Mouse (Mus musculus) heart, adult 8-10 months (tissue): ENCODE measurements around the gene Rmnd5a. TPM values are rescaled to one million over a fixed set of nuclear protein-coding genes. Genes with fewer than 3 reads are reported as not detected.

Experiments used
- DNase-seq: peaks from one replicate; pipeline ENCODE4 v3.0.0; 2022; ENCODE audit warnings: low spot score
- total RNA-seq, 4 experiments: library from RNA; stranded (reverse); gene quantifications; 2 replicates each; pipeline ENCODE4 v1.2.4; 2022

Rmnd5a gene
- total RNA-seq, 4 experiments from 2014 or later, result 74.5 to 77.5 (median 77.2) TPM

DNA sequence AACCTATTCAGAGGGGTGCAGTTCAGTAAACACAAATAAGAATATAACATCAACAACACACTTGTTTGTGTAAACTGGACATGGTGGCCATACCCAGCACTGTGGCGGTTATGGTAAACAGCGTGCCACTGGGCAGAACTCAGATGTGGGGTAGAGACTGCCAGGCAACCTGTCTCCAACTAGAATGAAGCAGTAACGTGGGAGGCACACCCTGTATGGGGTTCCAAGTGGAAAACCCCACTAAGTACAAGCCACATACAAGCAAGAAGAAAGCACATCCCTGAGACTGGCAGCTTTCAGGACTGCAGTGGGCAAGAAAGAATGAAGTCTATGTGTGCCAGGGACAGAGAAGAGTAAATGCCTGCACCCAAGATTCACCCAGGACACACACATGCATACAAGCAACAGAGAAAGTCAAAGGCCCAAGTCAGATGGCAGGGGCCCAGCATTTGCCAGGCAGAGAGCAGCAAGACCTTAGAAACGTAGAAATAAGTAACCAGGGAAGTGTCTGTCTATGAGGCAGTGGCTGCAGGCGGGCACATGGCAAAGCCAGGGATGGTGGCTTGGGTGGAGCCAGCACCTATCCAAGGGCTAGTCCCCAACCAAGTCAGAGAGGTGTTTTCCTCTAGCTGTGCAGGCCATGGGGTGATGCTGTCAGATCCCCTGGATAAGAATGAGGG, 68.3 kb downstream of the Rmnd5a start:
- DNase-seq, result no peak

DNA sequence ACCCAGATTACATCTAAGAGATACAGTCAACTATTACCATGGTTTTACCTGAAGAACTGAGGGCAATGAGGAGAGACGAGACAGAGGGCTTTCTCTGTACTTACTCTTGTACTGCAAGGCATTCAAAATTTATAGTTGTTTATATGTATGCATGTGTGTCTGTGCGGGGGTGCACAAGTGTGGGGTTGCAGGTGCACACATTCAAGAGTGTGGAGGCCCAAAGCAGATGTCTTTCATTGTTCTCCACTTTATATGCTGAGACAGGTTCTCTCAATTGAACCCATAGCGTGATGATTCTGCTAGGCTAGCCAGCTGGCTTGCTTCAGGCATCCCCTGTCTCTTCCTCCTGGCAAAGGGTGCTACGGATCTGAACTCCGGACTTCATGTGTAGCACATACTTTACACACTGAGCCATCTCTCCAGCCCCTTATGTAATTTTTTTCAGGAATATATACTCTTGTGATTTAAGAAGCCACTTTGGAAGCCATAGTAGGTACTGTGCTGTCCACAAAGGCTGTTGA, 69.3 kb downstream of the Rmnd5a start:
- no peak for DNase-seq

DNA sequence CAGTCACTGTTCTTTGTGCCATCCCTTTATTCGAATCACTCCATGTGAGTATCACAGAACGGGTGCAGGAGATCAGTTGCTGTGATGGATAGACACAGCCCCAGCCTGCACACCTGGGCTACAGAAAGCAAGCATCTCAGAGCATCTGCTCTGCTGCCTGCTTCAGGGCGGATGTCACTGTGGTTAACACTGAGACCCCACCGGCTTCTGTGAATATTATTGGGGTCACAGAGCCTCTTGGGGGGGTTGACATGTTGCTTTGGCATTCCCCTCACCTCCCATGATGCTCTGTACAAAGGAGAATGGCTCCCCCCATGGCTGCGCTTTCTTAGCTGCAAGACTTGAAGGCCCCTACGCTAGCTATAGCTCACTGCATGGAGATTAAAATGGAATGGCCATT, 71.0 kb downstream of the Rmnd5a start:
- DNase-seq, result no peak

DNA sequence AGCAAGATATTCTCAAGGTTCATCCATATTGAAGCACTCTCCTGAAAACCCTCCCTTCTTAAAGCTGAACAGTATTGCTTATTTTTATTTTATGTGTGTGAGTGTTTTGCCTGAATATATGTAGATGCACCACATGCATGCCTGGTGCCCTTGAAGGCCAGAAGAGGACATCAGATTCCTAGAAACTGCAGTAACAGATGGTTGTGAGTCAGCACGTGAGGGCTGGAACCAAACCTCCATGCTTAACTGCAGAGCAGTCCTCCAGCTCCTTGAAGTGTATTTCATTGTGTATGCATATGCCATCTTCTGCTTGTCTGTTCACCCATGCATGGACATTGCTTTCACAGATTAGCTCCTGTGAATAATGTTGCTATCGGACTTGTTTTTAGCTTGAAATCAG, 76.4 kb downstream of the Rmnd5a start:
- no peak for DNase-seq

DNA sequence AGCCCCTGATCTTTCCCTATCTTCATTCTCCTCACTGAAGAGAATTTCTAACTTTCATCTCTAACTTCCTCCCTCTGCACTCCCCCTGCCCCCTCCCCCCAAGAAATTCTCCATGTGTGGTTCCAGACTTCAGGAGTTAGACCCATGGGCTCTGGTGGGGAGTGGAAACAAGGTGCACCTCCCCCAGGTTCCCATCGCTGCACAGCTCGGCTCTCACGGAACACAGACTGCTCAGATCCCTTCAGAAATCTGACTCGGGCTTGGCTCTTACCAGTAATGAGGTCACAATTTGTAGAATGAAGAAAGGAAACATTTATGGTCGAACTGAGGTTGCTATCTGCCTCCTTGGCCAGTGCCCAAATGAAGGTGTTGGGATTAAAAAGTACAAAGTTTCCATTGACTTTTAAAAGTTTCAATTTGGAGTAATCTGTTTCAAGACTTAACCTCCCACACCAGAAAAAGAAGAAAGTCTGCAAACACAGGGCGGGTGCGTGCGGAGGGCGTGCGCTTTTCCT, 79.2 kb downstream of the Rmnd5a start:
- DNase-seq, result no peak

DNA sequence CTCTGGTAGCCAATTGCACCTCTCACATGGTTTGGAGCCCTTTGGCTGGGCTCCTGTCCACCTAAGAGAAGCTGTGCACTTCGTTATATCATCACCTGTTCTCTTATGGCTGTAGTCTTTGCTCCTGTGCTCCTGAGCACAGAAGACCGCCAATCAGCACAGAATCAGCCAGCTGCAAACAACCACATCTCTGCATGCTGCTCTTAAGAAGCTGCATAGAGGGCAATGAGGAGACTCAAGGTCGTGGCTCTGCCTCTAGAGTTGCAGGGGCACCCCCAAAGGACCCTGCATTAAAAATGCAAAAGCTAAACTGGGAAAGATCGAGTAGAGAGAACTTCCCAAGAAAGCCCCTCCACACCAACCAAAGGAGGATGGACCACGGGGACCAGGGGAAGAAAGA, 79.7 kb downstream of the Rmnd5a start:
- DNase-seq, result no peak

DNA sequence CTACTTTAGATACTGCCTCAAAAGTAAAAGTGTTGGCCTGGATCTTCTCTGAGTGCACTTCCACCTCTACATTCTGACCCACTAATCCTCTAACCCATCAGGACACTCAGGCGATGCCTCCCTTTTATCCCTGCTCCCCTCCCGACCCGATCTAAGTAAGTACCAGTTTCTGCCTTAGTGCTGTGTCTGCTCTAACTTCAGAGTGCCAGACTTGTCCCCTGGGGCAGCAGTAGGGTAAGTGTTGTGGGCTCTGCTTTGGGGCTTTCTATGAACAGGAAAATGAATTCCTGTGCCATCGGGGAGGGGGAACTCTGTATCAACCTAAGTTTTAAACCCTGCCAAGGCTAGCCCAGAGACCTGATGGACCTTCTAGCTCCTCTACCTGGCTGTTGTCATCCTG, 80.2 kb downstream of the Rmnd5a start:
- DNase-seq, result no peak

DNA sequence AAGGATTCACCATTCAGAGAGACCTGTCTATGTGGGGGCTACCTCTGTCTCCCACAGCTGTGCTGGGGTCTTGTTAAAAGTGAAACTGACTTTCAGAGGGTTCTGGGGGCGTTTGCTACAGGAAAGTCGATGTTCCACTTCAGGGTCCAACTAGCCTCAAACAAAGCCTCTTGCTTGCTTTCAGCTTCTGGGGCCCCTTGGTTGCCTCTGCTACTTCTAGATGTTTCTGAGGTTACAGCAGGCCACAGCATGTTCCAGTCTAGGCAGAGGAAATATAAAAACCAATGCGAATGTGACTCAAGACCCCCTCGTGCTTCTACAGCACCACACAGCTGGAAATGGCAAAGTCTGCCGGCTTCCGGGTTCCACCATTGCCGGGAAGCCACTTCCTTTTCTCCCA, 82.9 kb downstream of the Rmnd5a start:
- no peak for DNase-seq

DNA sequence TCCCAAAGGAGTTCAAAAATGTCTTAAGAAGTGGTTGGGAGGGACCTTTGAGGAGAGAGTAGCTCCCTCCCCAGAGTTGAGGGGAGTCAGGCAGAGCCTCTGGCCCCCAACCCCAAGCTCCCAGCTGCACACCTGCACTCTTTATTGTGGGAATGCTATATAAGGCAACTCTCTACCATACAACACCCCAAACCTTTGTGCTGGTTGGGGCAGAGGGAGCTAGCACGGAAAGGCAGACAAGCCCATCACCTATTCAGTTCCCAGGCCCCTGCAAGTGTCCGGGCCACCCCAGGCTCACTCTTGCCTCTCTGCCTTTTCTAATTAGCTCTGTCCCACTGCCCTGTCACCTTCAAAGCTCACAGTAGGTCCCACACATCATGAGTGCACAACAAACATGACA, 86.7 kb downstream of the Rmnd5a start:
- no peak for DNase-seq

DNA sequence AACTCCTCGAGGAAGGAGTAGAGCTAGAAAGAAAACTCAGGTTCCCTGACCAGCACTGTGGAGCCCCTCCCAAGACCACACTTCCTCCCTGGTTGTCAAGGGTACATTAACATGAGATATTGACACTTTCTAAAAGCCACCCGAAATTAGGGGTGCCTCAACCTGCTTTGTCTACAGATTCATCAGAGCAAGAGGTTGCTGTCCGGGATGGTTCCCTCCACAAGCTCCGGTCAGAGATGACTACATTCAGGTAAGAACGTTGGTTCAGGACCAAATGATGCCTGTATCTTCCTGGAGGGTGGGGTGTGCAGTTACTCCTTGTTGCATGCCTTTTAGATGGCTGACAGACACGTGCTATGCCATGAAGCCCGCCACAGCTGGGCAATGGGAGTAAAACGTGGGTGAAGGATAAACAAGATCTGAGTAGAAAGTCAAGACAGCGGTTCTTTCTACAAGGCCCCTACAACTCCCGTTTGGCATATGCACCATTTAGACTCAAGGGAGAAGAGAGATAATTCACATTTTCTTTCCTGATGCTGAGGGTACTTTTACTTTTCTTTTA, 87.5 kb downstream of the Rmnd5a start:
- DNase-seq, result no peak

DNA sequence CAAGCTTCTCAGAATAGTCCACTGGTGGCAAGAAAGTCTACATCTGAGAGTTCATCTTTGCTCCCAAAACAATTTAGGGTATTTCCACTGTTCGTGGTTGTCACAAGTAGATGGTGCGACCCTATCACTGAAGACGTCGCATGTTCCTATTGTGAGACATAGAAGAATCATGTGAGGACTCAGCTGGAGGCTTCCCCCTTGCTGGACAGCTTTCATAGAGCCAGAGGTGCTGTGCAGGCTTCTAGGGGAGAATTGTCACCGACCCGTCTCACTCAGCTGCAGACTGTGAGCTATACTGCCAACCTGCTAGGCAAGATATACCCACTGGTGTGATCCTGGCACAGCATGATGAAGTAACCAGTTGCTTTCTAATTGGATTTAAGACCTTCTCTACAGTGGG, 88.2 kb downstream of the Rmnd5a start:
- DNase-seq, result no peak

DNA sequence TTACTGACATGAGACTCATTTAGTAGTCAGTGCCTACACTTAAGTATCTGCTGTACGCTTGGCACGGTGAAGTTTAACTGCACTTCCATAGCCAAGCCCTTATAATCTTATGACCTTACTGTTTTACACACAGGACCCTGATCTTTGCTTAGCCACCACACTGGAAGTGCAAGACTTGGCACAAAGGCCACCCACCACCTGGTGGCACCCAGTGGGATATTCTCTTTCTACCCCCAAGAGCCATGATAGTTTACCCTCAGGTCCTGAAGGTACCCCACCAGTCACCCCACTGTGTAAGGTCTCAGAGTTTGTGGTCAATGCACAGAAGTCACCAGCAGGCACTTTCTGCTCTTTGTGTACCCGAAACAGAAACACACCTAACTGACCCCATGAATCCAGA, 89.2 kb downstream of the Rmnd5a start:
- no peak for DNase-seq

DNA sequence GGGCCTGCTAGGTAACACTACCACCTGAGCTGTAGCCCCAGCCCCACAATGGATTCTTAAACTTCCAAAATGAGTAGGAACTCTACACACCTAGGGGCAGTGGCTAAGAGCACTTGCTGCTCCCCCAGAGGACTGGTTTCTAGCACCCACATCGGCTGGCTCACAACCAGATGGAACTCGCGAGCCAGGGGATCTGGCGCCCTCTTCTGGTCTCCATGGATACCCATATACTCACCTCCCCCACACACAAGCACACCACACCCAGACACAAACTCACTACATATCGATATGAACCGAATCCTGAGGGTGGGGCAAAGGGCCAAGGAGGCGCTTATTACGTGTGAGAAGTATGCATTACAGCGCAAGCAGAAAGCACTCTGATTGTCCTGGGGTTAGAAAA, 92.4 kb downstream of the Rmnd5a start:
- DNase-seq, result no peak

DNA sequence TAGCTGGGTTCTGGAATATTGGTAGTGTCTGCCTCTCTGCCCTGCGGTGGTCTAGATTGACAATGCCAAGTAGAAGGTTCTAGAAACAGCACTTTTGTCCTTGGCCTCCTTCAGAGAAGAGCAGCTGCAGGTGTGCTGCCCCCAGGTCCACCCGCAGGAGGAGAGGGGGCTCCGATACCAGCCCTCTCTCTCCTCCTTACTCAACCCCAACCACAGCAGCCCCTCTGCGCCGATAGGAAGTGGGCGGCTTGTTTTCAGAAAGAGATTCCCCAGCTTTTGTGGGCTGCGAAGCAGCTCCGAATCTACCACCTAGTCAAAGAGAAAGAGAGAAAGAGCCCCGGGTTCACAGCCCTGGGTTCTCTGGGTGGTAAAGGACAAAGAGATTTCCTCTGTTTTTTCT, 99.3 kb downstream of the Rmnd5a start:
- no peak for DNase-seq

DNA sequence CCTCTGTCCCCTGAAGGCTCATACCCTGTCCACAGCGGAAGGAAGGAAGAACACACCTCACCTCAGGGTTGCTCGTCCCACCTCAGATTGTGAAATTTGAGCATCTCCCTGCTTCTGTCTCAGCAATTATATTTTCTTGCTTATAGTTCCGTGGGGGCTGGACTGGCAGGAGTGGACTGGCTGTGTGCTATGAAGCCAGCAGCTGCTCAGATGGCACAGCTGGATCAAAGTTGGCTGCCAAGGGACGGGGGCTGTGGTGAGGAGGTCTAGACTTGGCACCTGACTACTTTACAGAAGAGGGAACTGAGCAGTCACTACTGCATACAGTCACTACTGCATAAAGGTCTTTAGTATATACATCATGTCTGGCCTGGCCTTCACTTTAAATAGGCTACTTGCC, 101.1 kb downstream of the Rmnd5a start:
- DNase-seq, result no peak

DNA sequence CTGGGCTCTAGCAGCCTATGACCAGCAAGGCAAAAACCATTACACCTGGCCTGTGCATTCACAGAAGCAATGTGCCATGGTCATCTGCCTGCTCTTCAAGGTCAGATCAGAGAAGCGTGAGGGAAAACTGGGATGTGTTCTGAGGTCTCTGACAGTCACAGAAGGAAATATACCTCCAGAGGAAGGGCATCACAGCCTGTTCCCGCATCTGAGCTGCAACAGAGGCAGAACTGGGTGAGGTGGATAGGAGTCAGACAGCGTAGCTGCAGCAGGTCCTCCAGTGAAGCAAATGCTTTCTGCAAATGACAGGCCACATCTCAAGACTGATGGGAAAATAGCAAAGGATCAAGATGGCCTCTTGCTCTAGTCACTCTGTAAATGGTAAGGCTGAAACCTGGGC, 101.5 kb downstream of the Rmnd5a start:
- no peak for DNase-seq

Other genes with a start within 250 kb of the Rmnd5a start
- not detected for gene Fabp1, start 240.8 kb downstream of the Rmnd5a start, total RNA-seq
- 10 to 100 TPM; 49.5 to 61.3 (median 54.1) TPM for gene Krcc1, start 169.0 kb downstream of the Rmnd5a start, total RNA-seq
- gene Smyd1, start 118.4 kb downstream of the Rmnd5a start, total RNA-seq, result 100 to 1,000 TPM; 345 to 402 (median 349) TPM
- under 1 TPM in 2 of 4 experiments, not detected in 2; 0.17 to 0.19 TPM for gene Cd8b1, start 117.8 kb downstream of the Rmnd5a start, total RNA-seq
- gene Cd8a, start 67.2 kb downstream of the Rmnd5a start, total RNA-seq, result under 1 TPM; 0.08 to 0.22 (median 0.15) TPM
- gene Rnf103, start 53.3 kb upstream of the Rmnd5a start, total RNA-seq, result 10 to 100 TPM; 21.9 to 24.4 (median 22.7) TPM
- gene Chmp3, start 103.2 kb upstream of the Rmnd5a start, total RNA-seq, result 10 to 100 TPM; 48.0 to 79.1 (median 59.2) TPM
- 10 to 100 TPM; 17.4 to 19.9 (median 19.0) TPM for gene Kdm3a, start 192.4 kb upstream of the Rmnd5a start, total RNA-seq